In the genomic region with DNA sequence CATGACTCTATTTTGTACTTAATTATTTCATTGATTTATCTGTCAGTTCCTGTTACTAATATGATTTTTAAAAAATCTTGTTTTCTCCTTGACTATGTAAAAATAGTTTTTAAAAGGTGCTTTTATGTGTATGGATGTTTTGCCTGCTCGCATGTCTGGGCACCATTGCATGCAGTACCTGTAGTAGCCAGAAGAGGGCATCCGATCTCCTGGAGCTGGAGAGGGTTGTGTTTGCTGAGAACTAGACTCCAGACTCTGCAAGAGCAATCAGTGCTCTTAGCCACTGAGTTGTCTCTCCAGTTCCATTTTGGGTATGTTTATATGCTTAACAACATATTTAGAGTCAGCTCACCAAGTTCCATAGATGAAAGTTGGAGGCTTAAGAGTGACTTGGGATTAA, we compare ENCODE assay signal across 9 mouse cellular contexts. TPM values are rescaled to one million over a fixed set of nuclear protein-coding genes. Genes with fewer than 3 reads are reported as not detected.
DNase-seq lines count a peak whose midpoint lies in the region; ATAC-seq and TF ChIP-seq lines count a peak whose summit lies in the region.
"Had no signal": no experiment of that assay in that cellular context is flagged by ENCODE, and none has a peak within 500 bp of the region (broad histone marks: within the 10 kb centered on the region; RNA-seq: fewer than 3 reads in every experiment).

No protein-coding gene starts in this region.

- H3K4me3 ChIP-seq in hindbrain, embryonic 14.5 days (replicated peaks; ENCODE audit: low read length) = no peak overlapping the region
- H3K4me3 ChIP-seq in hindbrain, embryonic 13.5 days = no peak overlapping the region
- H3K4me3 ChIP-seq in ES-Bruce4 (ENCODE audit: low read depth, low read length) = no peak overlapping the region
- H3K4me3 ChIP-seq in bone marrow macrophage, adult 2 months (ENCODE audit: insufficient read depth, low read length) = no peak overlapping the region
- H3K4me3 ChIP-seq in forebrain, embryonic 14.5 days (ENCODE audit: low read depth, low read length) = no peak overlapping the region

- no peak for TF ChIP-seq EP300 in ES-Bruce4 (IDR thresholded peaks at IDR 0.05; ENCODE audit: insufficient read depth, low read depth, low read length)

- no peak for ATAC-seq in hindbrain, embryonic 14.5 days (ENCODE audit: low FRiP score)
- ATAC-seq in hindbrain, embryonic 13.5 days (ENCODE audit: low FRiP score) = no peak
- no peak for ATAC-seq in forebrain, embryonic 14.5 days
- no peak for ATAC-seq in activated CD4-positive, CD25-positive, alpha-beta regulatory T cell, adult 4 months

- H3K4me1 ChIP-seq in hindbrain, embryonic 14.5 days (replicated peaks; ENCODE audit: control insufficient read depth, insufficient read depth, low read length) = no peaks in the 10 kb centered on the region
- H3K4me1 ChIP-seq in hindbrain, embryonic 13.5 days (replicated peaks) = peaks cover 10% of the 10 kb centered on the region
- H3K4me1 ChIP-seq in ES-Bruce4 (ENCODE audit: control insufficient read depth, insufficient read depth, low read length) = no peaks in the 10 kb centered on the region
- no peaks in the 10 kb centered on the region for H3K4me1 ChIP-seq in bone marrow macrophage, adult 2 months (ENCODE audit: control insufficient read depth, insufficient read depth, low read length)
- H3K4me1 ChIP-seq in forebrain, embryonic 14.5 days (ENCODE audit: control insufficient read depth, insufficient read depth, low read length) = no peaks in the 10 kb centered on the region

- H3K4me2 ChIP-seq in hindbrain, embryonic 14.5 days (replicated peaks) = no peak overlapping the region
- H3K4me2 ChIP-seq in hindbrain, embryonic 13.5 days = no peak overlapping the region
- H3K4me2 ChIP-seq in forebrain, embryonic 14.5 days (ENCODE audit: low read length) = no peak overlapping the region

- no peak for TF ChIP-seq POLR2A in ES-Bruce4 (IDR thresholded peaks at IDR 0.05; ENCODE audit: insufficient read depth, low read length)
- TF ChIP-seq POLR2A in bone marrow macrophage, adult 2 months (IDR thresholded peaks at IDR 0.05; ENCODE audit: borderline replicate concordance, low read depth, low read length) = no peak

- H3K9ac ChIP-seq in hindbrain, embryonic 14.5 days = no peak overlapping the region
- no peak overlapping the region for H3K9ac ChIP-seq in hindbrain, embryonic 13.5 days
- no peak overlapping the region for H3K9ac ChIP-seq in ES-Bruce4 (ENCODE audit: low read depth, poor library complexity, severe bottlenecking)
- H3K9ac ChIP-seq in forebrain, embryonic 14.5 days (ENCODE audit: low read length) = no peak overlapping the region

- peak; percentile 55 for DNase-seq in hindbrain, embryonic 14.5 days (ENCODE audit: low spot score)
- DNase-seq in forebrain, embryonic 14.5 days (ENCODE audit: low spot score) = peak; percentile 69
- DNase-seq in layer of hippocampus, postnatal 14 days (ENCODE audit: low spot score in 2 of 2) = peak; percentile 13 to 33
- peak; percentile 64 for DNase-seq in naive thymus-derived CD4-positive, alpha-beta T cell, adult 2 months (ENCODE audit: low read depth)

- H3K36me3 ChIP-seq in hindbrain, embryonic 14.5 days (replicated peaks; ENCODE audit: control insufficient read depth, insufficient read depth) = no peaks in the 10 kb centered on the region
- H3K36me3 ChIP-seq in hindbrain, embryonic 13.5 days = no peaks in the 10 kb centered on the region
- no peaks in the 10 kb centered on the region for H3K36me3 ChIP-seq in ES-Bruce4 (ENCODE audit: control insufficient read depth, insufficient read depth, low read length, poor library complexity, severe bottlenecking)
- H3K36me3 ChIP-seq in forebrain, embryonic 14.5 days (ENCODE audit: control insufficient read depth, insufficient read depth, low read length) = no peaks in the 10 kb centered on the region

- 10% methylated on average over 2 of the region's 2 CpGs for WGBS in hindbrain, embryonic 14.5 days
- 13% methylated on average over 2 of the region's 2 CpGs for WGBS in hindbrain, embryonic 13.5 days
- WGBS in forebrain, embryonic 14.5 days = 6% methylated on average over 2 of the region's 2 CpGs

- no peaks in the 10 kb centered on the region for H3K27me3 ChIP-seq in hindbrain, embryonic 14.5 days (ENCODE audit: control insufficient read depth, insufficient read depth, low read length)
- no peaks in the 10 kb centered on the region for H3K27me3 ChIP-seq in hindbrain, embryonic 13.5 days
- no peaks in the 10 kb centered on the region for H3K27me3 ChIP-seq in ES-Bruce4 (ENCODE audit: control insufficient read depth, insufficient read depth, low read length, poor library complexity, severe bottlenecking)
- no peaks in the 10 kb centered on the region for H3K27me3 ChIP-seq in forebrain, embryonic 14.5 days (replicated peaks; ENCODE audit: control insufficient read depth, insufficient read depth, low read length)

- no peaks in the 10 kb centered on the region for H3K9me3 ChIP-seq in hindbrain, embryonic 14.5 days (ENCODE audit: control insufficient read depth, low read length)
- H3K9me3 ChIP-seq in hindbrain, embryonic 13.5 days = no peaks in the 10 kb centered on the region
- H3K9me3 ChIP-seq in ES-Bruce4 (replicated peaks; ENCODE audit: control insufficient read depth, insufficient read depth, low read length, poor library complexity, severe bottlenecking) = no peaks in the 10 kb centered on the region
- H3K9me3 ChIP-seq in forebrain, embryonic 14.5 days (replicated peaks; ENCODE audit: control insufficient read depth, low read length) = no peaks in the 10 kb centered on the region

- peak; percentile 87 for TF ChIP-seq CTCF in ES-Bruce4 (IDR thresholded peaks at IDR 0.05; ENCODE audit: low read depth, low read length)
- peak; percentile 72 for TF ChIP-seq CTCF in bone marrow macrophage, adult 2 months (IDR thresholded peaks at IDR 0.05; ENCODE audit: low read depth, low read length)

- no peak overlapping the region for H3K27ac ChIP-seq in hindbrain, embryonic 14.5 days
- H3K27ac ChIP-seq in hindbrain, embryonic 13.5 days = no peak overlapping the region
- H3K27ac ChIP-seq in ES-Bruce4 (ENCODE audit: insufficient read depth, low read length) = no peak overlapping the region
- no peak overlapping the region for H3K27ac ChIP-seq in bone marrow macrophage, adult 2 months (ENCODE audit: insufficient read depth, low read depth, low read length)
- H3K27ac ChIP-seq in forebrain, embryonic 14.5 days (ENCODE audit: low read depth, low read length) = no peak overlapping the region

RNA-seq across cellular contexts. Expression of gene Olfr62, which starts 13.5 kb away (rescaled TPM):
- not detected in 2 replicates for polyA plus RNA-seq in hindbrain, embryonic 14.5 days (2014; fragmentation: Nextera tagmentation; extraction: Ambion mirVana)
- polyA plus RNA-seq in hindbrain, embryonic 13.5 days (2015; fragmentation: Nextera tagmentation; extraction: Ambion mirVana) = not detected in 2 replicates
- polyA plus RNA-seq in ES-Bruce4 (2011; ENCODE audit: insufficient read depth, insufficient read length, low read depth, missing spikeins) = not detected in 2 replicates
- not detected in 2 replicates for polyA plus RNA-seq in bone marrow macrophage, adult 2 months (2012; ENCODE audit: insufficient read depth, insufficient read length, missing spikeins)
- not detected in 2 replicates for polyA plus RNA-seq in forebrain, embryonic 14.5 days (2014; fragmentation: Nextera tagmentation; extraction: Ambion mirVana)
- not detected for total RNA-seq in layer of hippocampus, postnatal 14 days (2021)
- polyA plus RNA-seq in activated CD4-positive, CD25-positive, alpha-beta regulatory T cell, adult 4 months (2017; shearing (Covaris generic)) = not detected
- polyA plus RNA-seq: gonadal fat pad, adult 2 months had no signal

RNA-seq across cellular contexts. Expression of gene Ebna1bp2, which starts 24.6 kb away (rescaled TPM):
- 102 TPM in 2 replicates for polyA plus RNA-seq in hindbrain, embryonic 14.5 days (2014; fragmentation: Nextera tagmentation; extraction: Ambion mirVana)
- 106 and 121 TPM in 2 replicates for polyA plus RNA-seq in hindbrain, embryonic 13.5 days (2015; fragmentation: Nextera tagmentation; extraction: Ambion mirVana)
- polyA plus RNA-seq in ES-Bruce4 (2011; ENCODE audit: insufficient read depth, insufficient read length, low read depth, missing spikeins) = 126 and 137 TPM in 2 replicates
- 27.3 and 36.7 TPM in 2 replicates for polyA plus RNA-seq in bone marrow macrophage, adult 2 months (2012; ENCODE audit: insufficient read depth, insufficient read length, missing spikeins)
- polyA plus RNA-seq in forebrain, embryonic 14.5 days (2014; fragmentation: Nextera tagmentation; extraction: Ambion mirVana) = 167 and 176 TPM in 2 replicates
- 10 to 100 TPM; 49.2 to 55.5 TPM for total RNA-seq in layer of hippocampus, postnatal 14 days (2021)
- 100 to 1,000 TPM; 163 to 165 TPM for polyA plus RNA-seq in activated CD4-positive, CD25-positive, alpha-beta regulatory T cell, adult 4 months (2017; shearing (Covaris generic))

RNA-seq across cellular contexts. Expression of gene Cfap57, which starts 24.7 kb away (rescaled TPM):
- polyA plus RNA-seq in hindbrain, embryonic 14.5 days (2014; fragmentation: Nextera tagmentation; extraction: Ambion mirVana) = 1.7 and 3.1 TPM in 2 replicates
- polyA plus RNA-seq in hindbrain, embryonic 13.5 days (2015; fragmentation: Nextera tagmentation; extraction: Ambion mirVana) = 1.3 and 2.3 TPM in 2 replicates
- not detected in 2 replicates for polyA plus RNA-seq in ES-Bruce4 (2011; ENCODE audit: insufficient read depth, insufficient read length, low read depth, missing spikeins)
- not detected in 2 replicates for polyA plus RNA-seq in bone marrow macrophage, adult 2 months (2012; ENCODE audit: insufficient read depth, insufficient read length, missing spikeins)
- polyA plus RNA-seq in forebrain, embryonic 14.5 days (2014; fragmentation: Nextera tagmentation; extraction: Ambion mirVana) = 0.81 and 0.91 TPM in 2 replicates
- total RNA-seq in layer of hippocampus, postnatal 14 days (2021) = under 1 TPM; 0.76 to 0.99 TPM
- polyA plus RNA-seq in activated CD4-positive, CD25-positive, alpha-beta regulatory T cell, adult 4 months (2017; shearing (Covaris generic)) = not detected

RNA-seq across cellular contexts. Expression of gene Olfr1342, which starts 47.3 kb away (rescaled TPM):
- polyA plus RNA-seq in hindbrain, embryonic 14.5 days (2014; fragmentation: Nextera tagmentation; extraction: Ambion mirVana) = not detected in 2 replicates
- polyA plus RNA-seq in hindbrain, embryonic 13.5 days (2015; fragmentation: Nextera tagmentation; extraction: Ambion mirVana) = not detected in 2 replicates
- polyA plus RNA-seq in ES-Bruce4 (2011; ENCODE audit: insufficient read depth, insufficient read length, low read depth, missing spikeins) = 0.27 and 0.40 TPM in 2 replicates
- polyA plus RNA-seq in bone marrow macrophage, adult 2 months (2012; ENCODE audit: insufficient read depth, insufficient read length, missing spikeins) = not detected in 2 replicates
- polyA plus RNA-seq in forebrain, embryonic 14.5 days (2014; fragmentation: Nextera tagmentation; extraction: Ambion mirVana) = not detected in 2 replicates
- not detected for total RNA-seq in layer of hippocampus, postnatal 14 days (2021)
- not detected for polyA plus RNA-seq in activated CD4-positive, CD25-positive, alpha-beta regulatory T cell, adult 4 months (2017; shearing (Covaris generic))

RNA-seq across cellular contexts. Expression of gene Olfr1341, which starts 58.1 kb away (rescaled TPM):
- polyA plus RNA-seq in hindbrain, embryonic 14.5 days (2014; fragmentation: Nextera tagmentation; extraction: Ambion mirVana) = not detected in 2 replicates
- polyA plus RNA-seq in hindbrain, embryonic 13.5 days (2015; fragmentation: Nextera tagmentation; extraction: Ambion mirVana) = not detected in 2 replicates
- not detected in 2 replicates for polyA plus RNA-seq in ES-Bruce4 (2011; ENCODE audit: insufficient read depth, insufficient read length, low read depth, missing spikeins)
- not detected in 2 replicates for polyA plus RNA-seq in bone marrow macrophage, adult 2 months (2012; ENCODE audit: insufficient read depth, insufficient read length, missing spikeins)
- not detected in 2 replicates for polyA plus RNA-seq in forebrain, embryonic 14.5 days (2014; fragmentation: Nextera tagmentation; extraction: Ambion mirVana)
- total RNA-seq in layer of hippocampus, postnatal 14 days (2021) = not detected
- not detected for polyA plus RNA-seq in activated CD4-positive, CD25-positive, alpha-beta regulatory T cell, adult 4 months (2017; shearing (Covaris generic))
